Mouse (Mus musculus) thymus, postnatal 4 days (tissue): ENCODE results near the gene Rbms1.

Source experiments
- DNase-seq: peaks from one replicate; pipeline ENCODE4 v3.0.0; 2021

Gene Rbms1

DNA sequence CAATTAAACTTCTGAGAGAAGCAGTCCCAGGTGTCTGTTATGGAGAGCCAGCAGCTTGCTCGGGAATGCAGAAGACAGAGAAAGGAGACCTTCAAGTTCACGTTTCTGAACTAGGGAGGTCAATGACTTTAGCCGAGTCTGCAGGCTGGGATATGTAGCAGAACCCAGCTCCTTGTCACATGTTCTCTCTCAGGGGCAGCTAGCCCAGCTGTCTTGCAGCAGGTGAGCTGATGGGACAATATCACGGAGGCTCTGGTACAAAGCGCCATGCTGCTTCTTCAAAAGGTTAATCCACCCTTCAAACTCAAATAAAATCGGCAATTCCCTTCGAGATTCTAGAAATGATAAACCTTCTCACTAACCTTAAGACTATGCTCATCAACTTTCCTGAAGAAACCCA, 158.2 kb downstream of the Rbms1 start:
- no peak for DNase-seq

- DNase-seq = no peak
Observed at GRCm38 (mm10) chr2:60803377-60803776, 159.6 kb downstream of the Rbms1 start.

DNA sequence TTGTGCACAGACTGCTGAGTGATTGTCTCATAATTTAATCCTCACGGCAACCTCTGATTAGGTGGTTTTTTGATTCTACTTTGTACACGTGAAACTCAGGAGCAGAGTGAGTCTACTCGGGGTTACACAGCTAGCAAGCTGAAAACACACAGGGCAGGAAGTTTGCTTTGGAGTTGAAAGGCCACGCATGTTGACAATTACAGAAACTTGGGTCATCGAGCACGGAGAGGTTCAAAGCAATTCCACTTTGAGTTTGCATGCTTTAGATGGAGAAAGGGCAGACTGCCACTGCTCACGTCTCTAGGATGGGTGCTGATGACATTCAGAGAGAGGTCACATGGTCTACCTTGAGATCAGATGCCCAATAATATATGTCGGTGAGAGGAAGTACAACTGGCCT, 160.2 kb downstream of the Rbms1 start:
- DNase-seq = no peak

DNA sequence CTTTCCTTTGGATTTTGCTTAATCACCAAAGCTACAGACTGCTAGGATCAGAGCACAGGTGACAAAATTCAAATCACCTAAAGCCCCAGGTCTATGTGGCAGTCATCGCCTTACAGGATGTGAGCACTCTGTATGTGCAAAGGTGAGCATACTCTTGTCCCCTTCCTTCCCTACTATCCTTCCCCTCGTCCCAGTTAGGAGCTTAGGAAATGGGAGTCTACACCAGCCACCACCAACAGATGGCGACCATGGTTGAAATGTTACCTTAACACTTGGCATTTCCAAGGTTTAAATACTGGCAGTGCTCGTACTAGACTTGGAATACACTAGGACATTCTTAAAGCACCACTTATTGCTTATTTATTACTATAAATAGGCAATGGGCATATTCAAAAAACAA, 160.8 kb downstream of the Rbms1 start:
- DNase-seq = peak; percentile 20

DNA sequence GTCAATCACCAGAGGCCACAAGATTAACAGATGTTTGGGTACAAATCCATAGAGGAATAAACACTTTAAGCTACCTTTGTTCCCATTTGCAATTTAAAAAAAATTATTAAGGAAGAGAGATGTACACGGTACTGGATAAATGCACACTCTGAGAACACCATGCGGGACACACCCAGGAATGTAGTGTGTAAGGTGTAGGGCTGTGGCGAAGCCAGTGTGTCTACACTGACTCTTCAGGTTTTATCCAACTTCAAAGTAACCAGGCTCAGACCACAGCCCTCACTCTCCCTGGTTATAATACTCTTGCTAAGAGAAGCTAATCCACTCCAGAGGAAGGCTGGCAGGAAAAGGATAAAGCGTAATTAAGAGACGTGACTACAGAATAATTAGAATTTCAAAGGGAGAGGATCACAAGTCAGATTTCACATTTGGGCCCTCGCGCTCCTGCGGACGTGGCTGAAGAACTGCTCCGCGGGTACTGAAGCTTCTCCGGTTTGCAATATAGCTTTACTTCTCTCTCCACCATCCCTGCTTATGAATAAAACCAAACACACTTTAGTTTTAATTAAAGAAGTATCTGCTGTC, 161.3 kb downstream of the Rbms1 start:
- no peak for DNase-seq

- DNase-seq = no peak
Observed at GRCm38 (mm10) chr2:60800921-60801558, 162.0 kb downstream of the Rbms1 start.

DNA sequence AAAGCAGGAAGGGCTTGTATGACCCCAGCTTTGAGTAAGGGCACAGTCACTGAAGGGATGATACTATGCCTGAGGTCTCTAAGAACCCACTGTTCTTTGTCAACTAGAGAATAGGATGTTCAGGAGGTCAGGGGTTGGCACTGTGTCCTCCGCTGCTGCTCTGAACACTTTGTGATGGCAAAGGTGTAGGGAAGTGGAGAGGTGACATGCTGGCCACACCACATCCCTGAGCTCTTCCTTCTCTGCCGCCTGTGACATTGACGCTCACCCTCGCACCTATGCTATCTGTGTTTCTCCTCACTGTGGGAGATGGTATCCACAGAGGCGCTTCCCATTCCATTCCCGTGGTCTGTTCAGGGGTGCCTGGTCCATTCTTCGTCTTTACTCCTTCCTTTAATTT, 163.2 kb downstream of the Rbms1 start:
- DNase-seq = no peak

GRCm38 (mm10) chr2:60798767-60799529, 164.0 kb downstream of the Rbms1 start:
- DNase-seq = no peak

DNA sequence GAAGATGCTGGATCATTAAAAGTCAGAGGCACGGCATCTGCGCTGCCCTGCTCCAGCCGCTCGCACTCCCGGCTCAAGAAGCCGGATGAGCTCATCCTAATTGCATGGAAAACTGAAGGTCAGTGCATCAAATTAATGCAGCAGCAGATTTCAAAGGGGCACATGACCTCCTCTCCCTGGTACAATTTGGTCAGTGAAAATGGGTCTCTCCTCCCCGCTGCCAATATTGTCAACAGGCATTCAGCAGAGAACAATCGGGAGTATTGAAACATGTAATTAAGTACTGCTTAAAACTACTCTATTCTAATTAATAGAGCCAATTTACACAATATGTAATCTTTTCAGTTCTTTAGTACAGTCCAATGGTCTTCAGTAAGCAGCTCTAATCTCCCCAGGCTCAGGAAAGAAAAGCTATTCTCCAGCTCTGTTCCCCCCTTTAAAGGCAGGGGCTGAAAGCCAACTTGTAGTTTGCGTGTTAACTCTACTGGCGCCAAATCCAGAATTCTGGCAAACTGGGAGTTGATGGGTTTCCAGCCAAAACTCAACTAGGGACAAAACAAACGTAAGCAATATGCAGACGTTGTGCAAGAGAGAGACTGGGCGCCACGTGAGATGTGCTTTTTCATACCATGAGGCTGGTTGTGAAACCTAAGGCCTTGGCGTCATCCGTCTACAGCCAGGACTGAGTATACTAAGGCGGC, 165.9 kb downstream of the Rbms1 start:
- DNase-seq = no peak

DNA sequence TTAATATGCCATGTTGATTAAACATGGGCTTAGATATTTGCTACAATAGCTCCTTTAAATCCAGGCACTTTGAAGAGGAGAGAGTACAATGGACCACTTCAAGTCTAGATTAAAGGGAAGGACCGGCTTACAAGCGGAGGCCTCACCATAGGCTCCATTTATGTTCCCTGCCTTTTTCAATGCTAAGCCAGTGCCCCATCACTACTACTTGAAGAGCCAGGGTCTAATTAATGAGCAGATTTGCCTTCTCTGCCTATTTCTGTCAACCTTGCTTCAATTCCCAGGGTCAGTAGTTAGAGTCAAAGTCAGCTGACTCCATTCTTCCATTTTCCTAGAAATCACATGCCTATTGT, 166.4 kb downstream of the Rbms1 start:
- DNase-seq = no peak

DNA sequence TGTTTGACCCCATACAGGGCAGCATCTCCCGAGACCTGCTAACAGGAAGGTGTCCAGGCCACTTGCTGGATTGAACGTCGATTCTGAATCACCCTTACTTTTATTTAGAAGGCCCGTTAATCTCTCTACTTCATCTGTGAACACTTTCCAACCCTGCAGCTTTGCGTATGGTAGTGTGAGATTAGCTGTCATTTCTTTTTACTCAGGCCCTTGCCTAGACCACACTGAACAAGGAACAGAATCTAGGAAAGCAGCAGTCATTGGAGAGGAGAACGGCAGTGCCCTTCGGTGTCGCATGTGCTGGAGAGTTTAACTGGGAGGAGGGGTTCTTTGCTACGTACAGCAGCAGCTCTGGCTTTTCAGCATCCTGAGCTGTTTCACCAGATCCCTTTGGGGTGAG, 167.1 kb downstream of the Rbms1 start:
- DNase-seq = no peak

- no peak for DNase-seq
Observed at GRCm38 (mm10) chr2:60792506-60792905, 170.5 kb downstream of the Rbms1 start.

DNA sequence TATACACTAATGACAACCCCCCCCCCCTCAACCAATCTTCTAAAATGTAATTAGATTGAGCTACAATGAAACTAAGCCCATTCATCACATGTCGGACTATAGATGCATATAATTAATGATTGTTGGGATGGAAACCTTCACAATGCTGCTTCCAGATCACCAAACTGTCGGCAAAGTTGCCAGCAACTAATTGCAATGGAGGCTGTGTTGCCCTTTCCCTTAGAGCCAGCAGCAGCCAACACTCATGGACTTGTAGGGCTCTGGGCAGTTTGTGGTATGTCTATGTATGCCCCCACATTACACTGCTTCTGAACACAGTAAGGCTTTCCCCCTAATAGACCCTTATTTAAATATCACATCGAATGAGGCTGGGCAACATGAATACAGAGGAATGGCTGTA, 173.9 kb downstream of the Rbms1 start:
- no peak for DNase-seq

DNA sequence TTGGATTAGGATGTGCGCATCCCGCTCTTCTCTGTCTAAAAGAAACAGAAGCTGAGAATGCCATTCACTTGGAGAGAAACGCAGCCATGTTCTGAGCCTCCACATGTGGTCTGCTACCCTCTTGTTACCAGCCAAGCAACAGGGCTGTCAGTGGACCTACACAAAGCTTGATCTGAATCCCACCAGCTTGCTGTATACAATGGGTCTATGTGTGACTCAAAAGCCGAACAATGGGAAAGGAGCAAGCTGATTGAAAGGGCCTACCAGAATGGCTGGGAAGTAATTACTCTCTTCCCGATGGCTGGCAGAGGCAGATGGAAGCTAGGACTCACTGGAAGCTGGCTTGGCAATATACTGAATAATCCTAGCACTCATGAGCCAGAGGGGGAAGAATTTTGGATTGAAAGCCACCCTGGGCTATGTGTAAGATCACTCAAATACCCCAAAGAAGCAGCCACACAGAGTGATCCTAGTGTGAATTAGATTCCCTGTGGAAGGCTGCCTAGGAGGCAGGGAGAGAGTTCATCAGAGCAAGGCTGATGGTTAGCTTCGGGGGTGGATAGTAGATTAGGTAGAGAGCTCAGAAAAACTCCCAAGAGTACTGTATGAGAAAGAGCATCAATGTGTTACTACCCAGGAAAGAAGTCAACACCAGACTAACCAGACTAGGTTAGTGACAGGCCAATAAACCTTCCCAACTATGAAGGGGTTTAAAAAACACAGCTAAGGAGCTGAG, 174.7 kb downstream of the Rbms1 start:
- DNase-seq = no peak

- DNase-seq = peak; percentile 30
Observed at GRCm38 (mm10) chr2:60787088-60787487, 175.9 kb downstream of the Rbms1 start.

DNA sequence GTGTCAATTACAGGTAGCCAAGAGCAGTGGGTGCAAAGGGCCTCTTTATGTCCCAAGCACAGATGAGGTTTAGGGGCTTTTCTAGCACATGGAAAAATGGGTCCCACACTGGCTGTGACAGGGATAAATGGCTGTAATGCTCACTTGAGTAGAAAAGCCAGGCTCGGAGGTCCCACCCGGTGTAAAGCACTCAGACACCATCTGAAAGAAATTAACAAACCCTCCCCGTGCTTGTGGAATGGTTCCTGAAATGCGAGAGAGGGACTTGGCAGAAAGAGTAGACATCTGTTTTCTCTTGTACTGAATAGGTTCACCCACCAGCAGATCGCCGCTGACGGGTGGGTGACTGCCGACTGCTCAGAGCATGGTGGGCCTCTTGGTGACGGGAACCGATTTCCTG, 176.7 kb downstream of the Rbms1 start:
- DNase-seq = no peak

- no peak for DNase-seq
Observed at GRCm38 (mm10) chr2:60774501-60774900, 188.5 kb downstream of the Rbms1 start.

GRCm38 (mm10) chr2:60773592-60773991, 189.4 kb downstream of the Rbms1 start:
- DNase-seq = no peak

DNA sequence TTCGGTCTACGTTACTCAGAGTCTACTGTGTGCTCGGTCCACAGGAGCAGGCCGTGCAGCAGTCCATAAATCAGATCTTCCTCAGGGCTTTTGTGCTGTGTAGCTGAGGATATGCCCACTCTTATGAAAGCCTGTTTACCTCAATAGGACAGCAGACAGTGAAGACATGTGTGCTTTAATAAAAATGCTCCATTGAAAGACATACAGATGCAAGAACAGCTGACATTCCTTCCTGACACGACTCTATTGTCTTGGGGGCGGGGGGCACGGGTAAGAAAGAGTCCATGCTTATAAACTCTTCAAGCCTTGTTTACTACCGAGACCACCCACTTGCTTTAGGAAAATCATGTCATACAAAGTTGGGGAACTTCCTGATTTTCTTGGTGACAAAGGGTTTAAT, 196.6 kb downstream of the Rbms1 start:
- DNase-seq = no peak

- no peak for DNase-seq
Observed at GRCm38 (mm10) chr2:60756218-60756617, 206.8 kb downstream of the Rbms1 start.

DNA sequence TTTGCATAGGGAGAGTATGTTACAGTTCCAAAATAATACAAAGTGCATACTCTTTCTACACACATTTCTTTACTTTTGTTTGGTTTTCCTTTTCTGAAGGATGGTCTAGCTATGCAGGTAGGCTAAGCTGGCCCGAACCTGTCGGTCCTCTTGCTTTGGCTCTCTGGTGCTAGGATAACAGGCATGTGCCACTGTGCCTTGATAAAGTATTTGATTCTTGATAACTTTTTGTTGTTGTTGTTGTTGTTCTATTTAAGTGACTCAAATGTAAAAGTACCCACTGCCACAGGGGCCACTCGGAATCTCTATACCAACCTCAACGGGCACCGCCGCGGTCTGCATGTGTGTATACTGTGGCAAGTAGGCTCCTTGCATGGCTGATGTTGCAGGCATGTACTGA, 207.9 kb downstream of the Rbms1 start:
- DNase-seq = no peak

DNA sequence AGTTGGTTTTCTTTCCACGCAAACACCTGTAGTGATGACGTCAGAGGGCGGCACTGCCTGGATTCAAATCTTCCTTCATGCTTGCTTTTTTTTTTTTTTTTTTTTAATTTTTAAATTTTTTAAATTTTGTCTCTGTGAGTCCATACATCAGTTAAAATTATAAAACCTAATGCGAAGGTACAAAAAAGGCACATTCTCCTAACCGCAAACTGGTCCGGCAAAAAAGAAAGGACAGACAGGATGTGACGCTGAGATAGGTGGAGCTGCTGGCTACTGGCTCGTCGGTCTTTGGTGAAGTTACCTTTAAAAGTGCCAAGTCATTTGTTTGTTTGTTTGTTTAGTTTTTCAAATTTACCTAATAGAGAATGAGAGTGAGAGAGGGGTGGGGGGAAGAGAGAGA, 211.7 kb downstream of the Rbms1 start:
- no peak for DNase-seq

DNA sequence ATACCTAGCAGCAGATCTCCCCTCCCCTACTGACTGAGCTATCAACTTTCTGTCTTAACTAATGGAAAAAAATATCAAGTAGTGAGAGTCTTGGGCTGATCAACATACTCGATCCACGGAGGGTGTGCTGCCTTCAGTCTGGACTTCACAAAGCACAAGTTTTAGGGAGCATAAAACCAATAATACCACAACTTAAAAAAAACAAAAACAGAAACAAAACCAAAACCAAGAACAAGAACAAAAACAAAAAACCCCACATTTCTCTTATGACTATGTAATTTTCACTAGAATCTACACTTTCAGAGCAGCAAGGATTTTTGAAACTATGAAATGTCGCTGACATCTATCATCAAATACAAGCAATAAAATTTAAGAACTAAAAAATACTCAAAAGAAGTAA, 212.4 kb downstream of the Rbms1 start:
- no peak for DNase-seq
